Mouse (Mus musculus) Muller cell, postnatal 12 days (primary cell): ENCODE results near the gene Snca.
"Not testable (repeated sequence)": the region's sequence is repeated elsewhere in the genome, so short reads cannot be mapped to it uniquely, and the experiment has no call there.

Experiments used
- DNase-seq: peaks from one replicate; pipeline ENCODE4 v3.0.0-alpha.2; 2015; ENCODE audit errors: inconsistent ontology term

Gene Snca

DNA sequence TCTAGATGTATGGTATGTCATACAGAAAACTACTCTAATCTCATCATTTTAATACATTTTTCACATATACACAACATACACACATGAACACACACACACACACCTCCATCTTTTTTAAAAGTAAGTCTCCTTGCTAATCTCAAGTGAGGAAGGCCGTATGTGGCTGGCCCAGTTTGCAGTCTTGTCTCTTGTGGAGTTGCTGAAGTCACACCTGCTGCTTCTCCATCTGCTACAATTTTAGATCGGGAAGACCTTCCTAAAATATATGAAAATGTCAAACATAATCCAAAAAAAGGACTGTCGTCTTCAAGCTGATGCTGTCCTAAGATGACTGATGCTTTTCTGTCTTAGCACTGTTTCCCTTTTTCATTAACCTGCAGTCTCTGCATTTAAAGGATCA, 112.1 kb downstream of the Snca start:
- DNase-seq = no peak

- DNase-seq = peak; percentile 58
Measured at GRCm38 (mm10) chr6:60709997-60710471, 119.6 kb downstream of the Snca start.

DNA sequence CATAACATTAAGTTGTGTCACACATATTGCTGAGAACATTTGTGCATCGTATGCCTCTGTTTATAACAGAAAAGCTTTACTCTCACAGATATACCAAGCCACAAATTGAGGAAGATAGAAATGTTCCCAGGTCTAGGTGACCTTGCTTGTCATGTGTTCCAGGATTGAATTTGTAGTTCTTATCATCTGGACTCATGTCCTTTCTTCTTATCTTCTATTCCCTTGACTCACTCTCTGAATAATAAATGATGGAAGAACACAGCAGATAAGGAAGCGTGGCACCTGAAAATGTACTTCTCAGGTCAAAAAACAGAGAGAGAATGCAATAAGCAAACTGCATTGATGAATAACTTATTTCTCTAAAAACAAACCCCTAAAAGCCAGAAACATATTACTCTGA, 131.6 kb downstream of the Snca start:
- DNase-seq = no peak

DNA sequence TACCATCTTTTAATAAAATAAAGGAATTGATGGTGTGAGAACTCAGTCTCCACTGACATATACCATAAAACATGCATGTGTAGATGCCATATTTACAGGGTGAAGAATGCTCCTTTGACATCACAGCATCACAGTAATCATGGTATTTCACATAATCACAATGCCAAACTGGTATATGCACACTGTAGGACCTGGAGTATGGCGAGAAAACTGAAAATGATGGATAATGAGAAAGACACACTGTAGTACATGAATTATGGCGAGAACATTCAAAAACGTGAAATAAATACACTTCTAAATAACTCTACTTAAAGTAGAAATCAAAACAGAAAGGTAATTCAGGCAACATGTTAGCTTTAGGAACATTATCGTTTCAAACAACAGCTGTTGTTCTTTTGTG, 142.6 kb downstream of the Snca start:
- DNase-seq = not testable (repeated sequence)

GRCm38 (mm10) chr6:60682233-60682632, 147.4 kb downstream of the Snca start:
- DNase-seq = peak; percentile 60
